Mouse (Mus musculus) splenic B cell, adult 2 months (primary cell): ENCODE measurements at regions not wholly inside any gene's neighbourhood (a gene's known extent, or its start where the extent isn't known, plus 50 kb on each side); places are given as distances from the start of the nearest gene placed in this dataset.
A peak's percentile ranks its signal among the peaks of the same experiment; 100 is the strongest.
"Not testable (repeated sequence)": the region's sequence is repeated elsewhere in the genome, so short reads cannot be mapped to it uniquely, and the experiment has no call there.

ENCODE experiments used
- DNase-seq: peaks from one replicate; pipeline ENCODE4 v3.0.0-alpha.2; 2011; ENCODE audit warnings: low read depth, low spot score
- H3K27me3 ChIP-seq: 2 replicates; pipeline ENCODE4 v1.6.1; 2012; ENCODE audit warnings: mild to moderate bottlenecking, low read length, moderate library complexity, mixed read lengths; ENCODE audit not compliant: control insufficient read depth, poor library complexity, insufficient read depth, severe bottlenecking
- H3K36me3 ChIP-seq: 2 replicates; pipeline ENCODE4 v1.6.1; 2012; ENCODE audit warnings: mild to moderate bottlenecking, low read length, moderate library complexity, mixed read lengths; ENCODE audit not compliant: control insufficient read depth, poor library complexity, insufficient read depth, severe bottlenecking

DNA sequence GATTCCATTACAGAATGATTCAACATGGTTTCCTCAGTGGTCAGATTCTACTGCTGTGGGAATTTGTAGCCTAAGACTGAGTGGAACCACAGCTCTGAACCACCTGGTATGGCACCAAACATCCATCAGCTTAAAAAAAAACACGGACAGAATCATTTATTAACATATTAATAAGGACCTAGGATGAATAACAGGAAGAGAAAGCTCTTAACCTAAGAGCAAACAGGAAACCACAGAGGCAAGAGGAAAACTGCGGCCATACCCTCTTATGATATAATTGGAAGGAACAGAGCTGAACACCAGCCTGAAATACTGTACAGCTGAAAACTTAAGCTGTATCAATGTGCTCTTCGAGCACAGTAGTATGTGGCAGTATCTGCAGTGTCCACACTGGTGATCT lies 399.9 kb upstream of the Zfp386 start:
- H3K27me3 ChIP-seq: no peaks in the 10 kb centered on the region
- no peak for DNase-seq
- no peaks in the 10 kb centered on the region for H3K36me3 ChIP-seq

DNA sequence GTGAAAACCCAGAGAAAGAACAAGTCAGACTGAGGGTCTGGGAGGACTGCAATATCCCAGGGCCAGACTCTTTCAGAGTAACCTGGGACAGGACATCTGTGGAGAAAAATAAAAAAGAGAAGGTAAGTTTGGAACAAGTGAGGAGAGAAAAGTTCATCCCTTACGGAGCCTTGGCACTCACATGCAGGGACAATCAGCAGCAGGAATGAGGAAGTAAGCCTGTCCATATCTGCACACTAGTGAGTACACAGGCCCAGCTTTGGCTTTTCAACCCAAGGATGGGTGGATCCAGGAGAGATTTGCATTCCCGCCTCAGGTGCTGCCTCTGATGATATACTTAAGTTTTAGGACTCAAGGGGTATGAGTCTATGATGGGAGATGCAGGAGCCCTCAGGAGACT lies 399.4 kb upstream of the Zfp386 start:
- H3K36me3 ChIP-seq, DNase-seq, H3K27me3 ChIP-seq: not testable (repeated sequence)

DNA sequence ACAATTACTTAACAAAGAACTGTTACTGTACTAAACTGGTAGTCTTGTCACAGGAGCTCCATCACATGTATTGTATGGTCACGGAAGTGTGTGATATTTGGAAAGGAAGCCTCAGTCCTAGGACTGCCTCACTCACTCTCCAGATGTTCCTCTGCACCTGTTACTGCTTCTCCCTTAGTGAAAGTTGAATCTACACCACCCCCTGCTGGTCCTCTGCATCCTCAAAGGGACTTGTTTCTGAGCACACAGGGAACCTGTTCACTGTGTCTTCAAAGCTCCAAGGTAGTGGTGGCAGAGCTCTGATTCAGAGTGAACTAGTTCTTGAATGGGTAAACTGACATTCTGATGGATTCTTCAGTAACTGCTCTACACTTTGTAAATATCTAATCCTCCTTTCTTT lies 391.7 kb upstream of the Zfp386 start:
- H3K36me3 ChIP-seq: no peaks in the 10 kb centered on the region
- H3K27me3 ChIP-seq: no peaks in the 10 kb centered on the region
- peak; percentile 26 for DNase-seq

DNA sequence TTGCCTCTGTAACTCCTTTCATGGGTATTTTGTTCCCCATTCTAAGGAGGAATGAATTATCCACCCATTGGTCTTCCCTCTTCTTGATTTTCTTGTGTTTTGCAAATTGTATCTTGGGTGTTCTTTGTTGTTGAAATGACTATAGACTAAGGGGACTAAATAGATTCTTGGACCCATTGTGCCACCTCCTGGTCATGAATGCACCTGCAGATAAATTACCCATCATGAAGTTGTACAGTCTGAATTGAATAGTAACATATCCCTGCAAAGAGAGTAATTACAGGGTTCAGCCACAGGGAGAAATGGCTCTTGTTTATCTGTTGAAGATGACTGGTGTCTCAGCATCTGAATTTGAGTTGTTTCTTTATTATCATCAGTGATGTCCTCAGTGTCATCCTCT lies 383.4 kb upstream of the Zfp386 start:
- H3K27me3 ChIP-seq, H3K36me3 ChIP-seq: not testable (repeated sequence)
- DNase-seq: peak; percentile 26

DNA sequence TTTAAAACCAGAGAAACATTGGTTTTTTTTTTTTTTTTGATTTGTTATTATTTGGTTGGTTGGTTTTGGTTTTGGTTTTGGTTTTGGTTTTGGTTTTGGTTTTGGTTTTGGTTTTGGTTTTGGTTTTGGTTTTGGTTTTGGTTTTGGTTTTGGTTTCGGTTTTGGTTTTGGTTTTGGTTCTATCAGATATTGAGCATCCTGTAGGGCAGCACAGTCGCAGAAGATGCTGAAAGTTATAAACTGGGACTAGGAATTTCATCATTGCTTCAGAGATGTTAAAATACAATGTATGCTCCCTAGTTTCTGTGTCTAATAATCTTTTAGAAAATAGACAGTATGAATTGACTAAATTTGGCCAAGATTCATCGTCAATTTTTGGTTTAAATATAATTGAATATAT lies 375.8 kb upstream of the Zfp386 start:
- H3K27me3 ChIP-seq, H3K36me3 ChIP-seq: not testable (repeated sequence)
- peak; percentile 29 for DNase-seq

DNA sequence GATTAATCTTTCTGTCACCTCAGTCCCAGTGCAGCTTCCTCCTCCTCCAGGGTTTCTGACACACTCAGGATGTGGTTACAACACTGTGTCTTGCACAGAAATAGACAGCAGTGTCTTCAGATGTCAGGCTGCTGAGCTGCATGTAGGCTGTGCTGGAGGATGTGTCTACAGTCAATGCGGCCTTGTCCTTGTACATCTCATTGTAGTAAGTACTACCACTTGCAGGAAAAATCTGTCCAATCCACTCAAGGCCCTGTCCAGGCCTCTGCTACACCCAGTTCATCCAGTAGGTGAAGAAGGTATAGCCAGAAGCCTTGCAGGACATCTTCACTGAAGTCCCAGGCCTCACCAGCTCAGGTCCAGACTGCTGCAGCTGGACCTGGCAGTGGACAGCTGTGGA lies 355.7 kb upstream of the Zfp386 start:
- no peaks in the 10 kb centered on the region for H3K36me3 ChIP-seq
- no peaks in the 10 kb centered on the region for H3K27me3 ChIP-seq
- no peak for DNase-seq

DNA sequence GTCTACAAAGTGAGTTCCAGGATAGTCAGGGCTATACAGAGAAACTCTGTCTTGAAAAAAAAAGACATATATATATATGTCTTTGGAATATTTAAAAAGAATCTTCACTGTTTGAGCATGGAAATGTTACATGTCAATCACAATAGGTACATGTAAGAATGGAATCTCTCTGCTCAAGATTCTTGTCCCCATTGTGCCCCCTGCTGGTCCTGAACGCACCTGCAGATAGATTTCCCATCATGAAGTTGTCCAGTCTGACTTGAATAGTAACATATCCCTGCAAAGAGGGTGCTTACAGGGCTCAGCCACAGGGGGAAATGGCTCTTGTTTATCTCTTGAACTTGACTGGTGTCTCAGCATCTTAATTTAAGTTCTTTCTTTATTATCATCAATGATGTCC lies 337.7 kb upstream of the Zfp386 start:
- H3K27me3 ChIP-seq, DNase-seq, H3K36me3 ChIP-seq: not testable (repeated sequence)

DNA sequence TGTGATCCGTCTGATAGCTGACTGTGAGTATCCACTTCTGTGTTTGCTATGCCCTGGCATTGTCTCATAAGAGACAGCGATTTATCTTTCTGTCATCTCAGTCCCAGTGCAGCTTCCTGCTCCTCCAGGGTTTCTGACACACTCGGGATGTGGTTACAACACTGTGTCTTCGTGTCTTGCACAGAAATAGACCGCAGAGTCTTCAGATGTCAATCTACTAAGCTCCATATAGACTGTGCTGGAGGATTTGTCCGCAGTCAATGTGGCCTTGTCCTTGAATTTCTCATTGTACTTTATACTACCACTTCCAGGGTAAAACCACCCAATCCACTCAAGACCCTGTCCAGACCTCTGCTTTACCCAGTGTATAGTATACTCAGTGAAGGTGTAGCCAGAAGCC lies 305.5 kb upstream of the Zfp386 start:
- not testable (repeated sequence) for DNase-seq, H3K36me3 ChIP-seq, H3K27me3 ChIP-seq

DNA sequence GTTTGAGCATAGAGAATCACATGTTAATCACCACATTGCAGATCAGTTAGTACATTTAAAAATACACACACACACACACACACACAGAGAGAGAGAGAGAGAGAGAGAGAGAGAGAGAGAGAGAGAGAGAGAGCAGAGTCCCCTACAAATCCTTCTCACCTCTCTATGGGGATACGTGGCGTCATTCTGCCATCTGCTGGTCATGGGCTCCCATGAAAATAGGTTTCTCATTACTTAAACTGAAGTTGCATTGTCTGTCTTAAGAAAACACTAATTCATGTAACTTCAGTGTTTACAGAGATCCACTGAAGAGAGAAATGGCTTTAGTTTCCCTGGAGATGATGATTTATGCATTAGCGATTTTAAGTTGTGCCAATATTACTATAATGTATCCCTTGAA lies 297.9 kb upstream of the Zfp386 start:
- H3K27me3 ChIP-seq, H3K36me3 ChIP-seq: not testable (repeated sequence)
- peak; percentile 18 for DNase-seq

DNA sequence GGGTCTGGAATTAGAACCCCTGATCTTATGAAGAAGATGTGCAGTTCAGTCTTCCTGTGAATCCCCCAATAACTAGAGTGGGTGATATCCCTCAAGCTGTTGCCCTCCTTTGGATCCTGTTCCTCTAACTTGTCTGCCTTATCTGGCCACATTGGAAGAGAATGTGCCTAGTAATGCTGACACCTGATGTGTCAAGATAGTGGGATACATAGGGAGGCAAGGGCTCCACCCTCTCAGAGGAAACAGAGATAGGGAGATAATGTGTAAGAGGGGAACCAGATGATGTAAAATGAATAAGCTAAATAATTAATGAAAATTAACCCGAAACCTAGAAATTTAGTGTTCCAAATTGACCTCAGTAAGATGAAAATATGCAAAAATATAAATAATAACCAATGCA lies 294.4 kb upstream of the Zfp386 start:
- DNase-seq: not testable (repeated sequence)

DNA sequence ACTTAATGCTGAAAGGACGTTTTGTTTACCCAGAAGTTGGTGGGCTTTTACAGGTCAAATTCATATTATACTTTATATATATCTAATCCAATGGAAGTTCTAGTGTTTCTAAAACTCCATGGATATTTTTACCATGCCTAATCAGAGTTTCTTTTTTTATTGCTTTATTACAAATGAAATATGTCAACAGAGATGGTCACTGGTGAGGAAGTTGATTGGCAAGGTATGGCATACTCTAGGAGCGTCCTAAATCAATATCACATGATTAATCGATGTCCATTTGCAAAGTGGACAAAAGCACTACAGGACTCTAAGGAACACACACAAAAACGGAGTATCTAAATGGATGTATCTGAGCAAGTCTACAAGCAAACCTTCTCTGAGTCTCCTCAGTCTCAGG lies 290.0 kb upstream of the Zfp386 start:
- not testable (repeated sequence) for DNase-seq, H3K36me3 ChIP-seq, H3K27me3 ChIP-seq

More for the DNA sequence above, 294.4 kb upstream of the Zfp386 start:
- not testable (repeated sequence) for H3K27me3 ChIP-seq, H3K36me3 ChIP-seq

DNA sequence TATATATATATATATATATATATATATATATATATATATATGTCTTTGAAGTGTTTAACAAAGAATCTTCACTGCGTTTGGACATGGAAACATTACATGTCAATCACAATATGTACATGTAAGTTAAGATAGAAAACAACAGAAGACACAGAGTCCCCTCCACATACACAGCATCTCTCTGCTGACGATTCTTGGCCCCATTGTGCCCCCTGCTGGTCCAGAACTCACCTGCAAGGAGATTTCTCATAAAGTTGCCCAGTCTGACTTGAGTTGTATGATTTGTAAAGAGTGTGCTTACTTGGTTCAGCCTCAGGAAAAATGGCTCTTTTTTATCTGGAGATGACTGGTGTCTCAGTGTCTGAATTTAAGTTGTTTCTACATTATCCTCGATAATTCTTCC lies 288.5 kb upstream of the Zfp386 start:
- not testable (repeated sequence) for H3K27me3 ChIP-seq, H3K36me3 ChIP-seq
- DNase-seq: peak; percentile 15

DNA sequence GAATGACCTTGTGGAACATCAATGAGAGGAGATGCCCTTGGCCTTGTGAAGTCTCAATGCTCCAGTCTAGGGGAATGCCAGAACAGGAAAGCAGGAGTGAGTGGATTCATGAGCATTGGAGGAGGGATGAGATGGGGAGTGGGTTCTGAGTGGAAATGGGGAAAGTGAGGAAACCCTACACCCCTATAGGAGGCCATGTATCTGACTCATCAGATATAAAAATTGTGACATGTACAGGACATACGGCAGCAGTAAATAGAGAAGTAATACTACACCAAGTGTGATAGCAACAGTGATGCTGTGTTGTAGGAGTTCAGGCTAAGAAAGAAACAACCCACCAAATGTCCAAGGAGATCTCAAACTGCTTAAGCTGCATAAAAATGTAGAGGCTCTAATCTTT lies 285.8 kb upstream of the Zfp386 start:
- DNase-seq, H3K36me3 ChIP-seq, H3K27me3 ChIP-seq: not testable (repeated sequence)

DNA sequence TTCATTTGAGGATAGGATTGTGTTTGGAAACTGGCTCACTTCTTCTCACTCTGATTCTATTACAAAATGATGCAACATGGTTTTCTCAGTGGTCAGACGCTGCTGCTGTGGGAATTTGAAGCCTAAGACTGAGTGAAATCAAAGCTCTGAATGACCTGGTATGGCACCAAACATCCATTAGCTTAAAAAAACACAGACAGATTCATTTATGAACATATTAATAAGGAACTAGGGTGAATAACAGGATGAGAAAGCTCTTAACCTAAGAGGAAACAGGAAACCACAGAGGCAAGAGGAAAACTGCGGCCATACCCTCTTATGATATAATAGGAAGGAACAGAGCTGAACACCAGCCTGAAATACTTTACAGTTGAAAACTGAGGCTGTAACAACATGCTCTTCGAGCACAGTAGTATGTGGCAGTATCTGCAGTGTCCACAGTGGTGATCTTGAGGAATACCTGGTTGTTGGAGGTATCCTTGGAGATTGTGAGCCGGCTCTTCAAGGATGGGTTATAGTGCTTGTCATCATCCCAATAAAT lies 282.5 kb upstream of the Zfp386 start:
- not testable (repeated sequence) for H3K36me3 ChIP-seq, H3K27me3 ChIP-seq, DNase-seq

DNA sequence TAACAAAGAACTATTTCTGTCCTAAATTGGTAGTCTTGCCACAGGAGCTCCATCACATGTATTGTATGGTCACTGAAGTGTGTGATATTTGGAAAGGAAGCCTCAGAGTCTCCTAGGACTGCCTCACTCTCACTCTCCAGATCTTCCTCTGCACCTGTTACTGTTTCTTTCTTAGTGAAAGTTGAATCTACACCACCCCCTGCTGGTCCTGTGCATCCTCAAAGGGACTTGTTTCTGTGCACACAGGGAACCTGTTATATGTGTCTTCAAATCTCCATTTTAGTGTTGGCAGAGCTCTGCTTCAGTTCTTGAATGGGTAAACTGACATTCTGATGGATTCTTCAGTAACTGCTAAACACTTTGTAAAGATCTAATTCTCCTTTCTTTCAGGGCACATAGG lies 276.3 kb upstream of the Zfp386 start:
- H3K27me3 ChIP-seq, H3K36me3 ChIP-seq, DNase-seq: not testable (repeated sequence)

DNA sequence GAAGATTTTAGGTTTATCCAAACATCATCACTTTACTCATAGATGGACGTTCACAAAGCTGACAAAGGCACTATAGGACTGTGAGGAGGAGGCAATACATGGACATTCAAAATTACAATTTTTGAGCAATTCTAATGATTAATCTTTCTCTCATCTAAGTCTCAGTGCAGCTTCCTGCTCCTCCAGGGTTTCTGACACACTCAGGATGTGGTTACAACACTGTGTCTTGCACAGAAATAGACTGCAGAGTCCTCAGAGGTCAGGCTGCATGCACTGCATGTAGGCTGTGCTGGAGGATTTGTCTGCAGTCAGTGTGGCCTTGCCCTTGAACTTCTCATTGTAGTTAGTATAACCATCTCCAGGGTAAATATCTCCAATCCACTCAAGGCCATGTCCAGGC lies 257.2 kb upstream of the Zfp386 start:
- H3K36me3 ChIP-seq, DNase-seq, H3K27me3 ChIP-seq: not testable (repeated sequence)
